Mouse (Mus musculus) T-cell, adult 2 months (primary cell): ENCODE measurements at regions not wholly inside any gene's neighbourhood (a gene's known extent, or its start where the extent isn't known, plus 50 kb on each side); places are given as distances from the start of the nearest gene placed in this dataset.
A peak's percentile ranks its signal among the peaks of the same experiment; 100 is the strongest.

Experiments
- DNase-seq: peaks from one replicate; pipeline ENCODE4 v3.0.0; 2022; ENCODE audit warnings: low spot score

GRCm38 (mm10) chr8:126659691-126660657, 66.2 kb upstream of the Irf2bp2 start:
- DNase-seq = peak; percentile 28

DNA sequence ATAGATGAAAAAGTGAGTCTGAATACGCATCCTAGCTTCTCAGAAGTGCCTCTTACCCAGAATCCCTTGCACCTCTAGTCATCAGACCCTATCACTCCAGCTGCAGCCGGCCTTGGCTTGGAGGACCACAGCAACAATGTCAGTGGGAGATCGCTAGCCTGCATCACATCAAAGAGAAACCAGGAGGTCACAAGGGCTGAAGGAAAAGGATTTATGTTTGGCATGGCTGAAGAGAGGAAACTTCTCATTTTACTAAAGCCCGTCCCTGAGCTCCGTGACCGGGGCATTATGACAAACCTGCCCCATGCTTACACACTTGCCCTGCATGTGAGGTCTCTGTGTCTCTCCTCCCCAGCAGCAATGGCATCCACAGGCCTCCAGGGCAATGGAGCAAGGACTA, 63.8 kb upstream of the Irf2bp2 start:
- no peak for DNase-seq

- DNase-seq = no peak
Observed at GRCm38 (mm10) chr8:126656554-126657260, 62.9 kb upstream of the Irf2bp2 start.

DNA sequence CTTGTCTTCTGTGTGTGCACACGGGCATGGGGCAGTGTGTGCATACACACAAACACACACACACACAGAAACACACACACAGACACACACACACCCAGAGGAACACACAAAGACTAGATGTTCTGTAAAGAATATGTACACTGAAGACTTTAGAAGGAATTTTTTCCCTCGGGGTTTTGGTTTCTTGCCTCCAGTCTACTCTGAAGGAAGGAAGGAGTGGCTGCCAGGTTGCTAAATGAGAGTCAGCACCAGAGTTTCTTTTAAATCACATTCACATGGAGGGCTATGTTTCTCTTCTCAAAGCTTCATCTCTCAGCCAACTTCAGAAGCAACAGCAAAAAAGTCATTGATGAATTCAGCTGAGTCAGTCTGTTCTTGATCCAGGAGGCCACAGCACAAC, 61.8 kb upstream of the Irf2bp2 start:
- no peak for DNase-seq

DNA sequence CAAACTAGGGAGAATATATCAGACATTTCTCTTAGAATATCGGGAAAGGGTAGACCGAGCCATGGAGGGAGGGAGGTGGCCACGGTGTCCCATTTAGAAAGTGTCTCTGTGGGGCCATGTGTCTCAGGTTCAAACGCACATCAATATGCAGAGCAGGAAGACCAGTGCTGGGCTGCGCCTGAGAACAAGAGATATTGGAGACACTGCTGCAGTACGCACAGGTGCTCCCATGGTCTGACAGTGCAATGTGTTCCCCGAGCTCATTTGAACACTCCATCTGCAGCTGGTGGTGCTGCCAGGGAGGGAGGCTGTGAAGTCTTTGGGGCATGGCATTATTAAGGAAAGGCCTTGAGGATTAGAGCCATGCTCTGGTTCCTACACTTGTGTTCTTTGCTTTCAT, 60.6 kb upstream of the Irf2bp2 start:
- DNase-seq = no peak

DNA sequence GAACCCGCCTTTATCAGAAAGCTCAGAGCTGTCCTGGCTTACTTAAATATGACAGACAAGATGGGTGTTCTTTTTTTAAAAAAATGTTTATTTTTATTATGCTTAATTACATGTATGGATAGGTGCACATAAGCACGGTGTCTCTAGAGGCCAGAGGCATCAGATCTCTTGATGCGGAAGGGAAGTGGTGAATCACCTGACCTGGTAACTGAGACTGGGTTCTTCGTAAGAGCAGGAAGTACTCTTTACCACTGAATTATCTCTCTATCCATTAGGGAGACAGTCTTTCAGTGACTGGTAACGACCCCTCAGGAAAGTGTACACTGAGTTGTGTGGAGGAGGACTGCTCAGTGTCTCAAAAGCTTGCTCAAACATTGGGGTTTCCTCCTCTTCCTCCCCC, 58.4 kb upstream of the Irf2bp2 start:
- DNase-seq = peak; percentile 64

- no peak for DNase-seq
Observed at GRCm38 (mm10) chr8:126650945-126651344, 57.2 kb upstream of the Irf2bp2 start.

DNA sequence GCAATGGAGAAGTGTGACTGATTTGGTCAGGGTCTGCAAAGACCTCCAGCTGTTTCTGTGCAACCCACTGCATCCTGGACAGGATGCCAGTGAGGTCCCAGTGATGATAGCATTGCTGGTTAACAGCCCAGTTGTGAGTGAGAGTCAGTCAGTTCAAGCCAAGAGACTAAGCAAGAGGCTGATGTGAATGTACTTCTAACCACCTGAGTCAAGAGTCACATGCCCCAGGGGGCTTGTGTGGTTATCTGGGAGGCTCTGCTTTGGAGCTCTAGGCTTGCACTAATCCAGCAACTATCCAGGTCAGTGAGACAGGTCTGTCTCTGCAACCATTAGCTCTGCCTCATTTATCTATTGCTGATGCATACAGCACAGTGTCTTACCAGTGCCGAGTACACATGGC, 55.5 kb upstream of the Irf2bp2 start:
- DNase-seq = no peak

DNA sequence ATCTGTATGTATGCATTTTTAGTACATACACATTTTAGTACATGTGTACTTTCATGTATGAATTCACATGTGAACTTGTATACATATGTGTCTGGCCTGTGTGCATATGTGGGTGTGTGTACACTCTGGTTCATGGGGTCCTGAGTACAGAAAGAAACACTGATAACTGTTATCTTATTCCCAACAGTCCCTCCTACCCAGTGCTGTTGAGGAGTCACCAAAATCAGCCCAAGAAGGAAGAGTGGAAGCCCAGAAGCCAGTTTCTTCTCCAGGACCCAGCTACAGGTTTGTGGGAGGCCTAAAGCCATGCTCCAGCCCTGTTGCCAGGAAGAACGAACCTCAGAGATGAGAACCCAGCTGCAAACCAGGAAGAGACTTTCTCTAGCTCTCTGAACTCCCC, 53.6 kb upstream of the Irf2bp2 start:
- DNase-seq = no peak

DNA sequence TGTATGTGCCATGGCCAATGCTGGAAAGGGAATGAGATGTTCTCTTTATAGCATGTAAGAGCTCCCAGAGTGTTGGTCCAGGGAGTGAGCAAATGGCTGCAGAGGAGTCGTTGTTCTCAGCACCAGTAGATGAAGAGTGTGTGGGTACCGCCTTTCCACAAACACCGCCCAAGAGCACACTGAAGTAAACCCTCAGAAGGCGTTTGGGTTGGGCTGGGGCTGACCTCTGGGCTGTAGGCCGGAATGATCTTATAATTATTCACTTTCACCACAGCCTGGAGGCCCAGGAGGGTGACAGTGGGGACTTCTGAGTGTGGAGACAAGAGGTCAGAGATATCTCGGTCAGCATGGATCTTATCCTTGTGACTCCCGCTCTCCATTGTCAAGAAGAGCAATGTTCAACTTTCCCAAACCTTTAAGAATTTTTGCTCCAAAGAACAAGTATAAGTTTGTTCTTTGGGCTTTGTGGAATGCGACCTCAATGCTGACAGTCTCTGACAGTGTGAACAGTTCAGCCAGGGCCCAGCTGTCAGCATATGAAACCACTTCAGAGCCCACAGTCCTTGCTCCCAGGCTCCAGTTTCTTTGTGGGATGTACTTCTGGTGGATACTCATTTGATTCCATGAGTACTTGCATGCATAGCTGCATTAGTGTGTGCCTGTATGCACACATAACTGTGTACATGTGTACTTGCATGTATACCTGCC, 53.0 kb upstream of the Irf2bp2 start:
- no peak for DNase-seq

GRCm38 (mm10) chr8:126644179-126644578, 50.4 kb upstream of the Irf2bp2 start:
- no peak for DNase-seq
